Mouse (Mus musculus): ENCODE results near the gene Sema4c.

DNA sequence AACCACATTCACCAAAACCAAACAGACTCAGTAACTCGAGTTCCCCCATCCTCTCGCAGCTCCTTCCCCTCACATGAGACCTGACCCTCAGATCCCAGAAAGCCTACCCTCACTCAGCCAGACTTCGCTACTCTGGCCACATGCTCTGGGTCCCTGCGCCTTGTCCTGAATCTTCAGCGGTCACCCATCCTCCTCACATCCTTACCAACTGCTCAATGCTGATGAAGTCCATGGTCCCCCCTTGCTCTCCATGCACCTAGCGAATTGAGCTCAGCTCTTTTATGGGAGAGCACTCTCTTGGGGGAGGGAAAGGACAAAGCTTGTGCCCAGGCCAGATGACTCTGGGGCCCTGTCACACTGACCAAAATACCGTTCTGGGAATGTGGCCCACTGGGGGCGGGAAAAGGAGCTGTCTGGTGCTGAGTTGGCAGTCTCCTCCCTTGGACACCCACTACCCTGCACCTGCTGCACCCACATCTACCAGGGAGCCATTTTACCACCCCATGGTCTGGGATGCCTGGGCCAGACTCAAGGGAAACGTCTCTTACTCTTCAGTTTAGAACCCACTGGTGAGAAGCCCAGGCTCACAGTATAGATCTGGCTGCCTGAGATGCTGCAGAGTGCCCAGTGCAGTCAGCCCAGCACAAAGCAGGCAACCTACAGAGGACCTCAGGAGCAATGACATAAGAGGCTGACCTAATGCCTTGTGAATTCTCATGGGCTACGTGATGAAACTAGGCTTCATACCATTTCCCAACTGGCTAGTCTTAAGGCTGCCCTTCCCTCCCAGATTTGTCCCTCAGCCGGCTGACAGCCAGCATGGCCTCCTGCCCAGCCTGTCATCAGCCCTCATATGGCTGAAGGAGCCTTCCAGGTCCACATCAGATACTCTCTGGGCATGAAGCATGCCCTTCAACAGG is 22.4 kb downstream of the Sema4c start:
- TF ChIP-seq GATA1 (IDR thresholded peaks at IDR 0.05; ENCODE audit: borderline replicate concordance, low read length) (no peak), TAL1 (conservative IDR thresholded peaks at IDR 0.05; ENCODE audit: low read depth, low read length) (no peak), CTCF (IDR thresholded peaks at IDR 0.05; ENCODE audit: low read depth, low read length) (no peak)

All from G1E (cell line).